Mouse (Mus musculus) E14TG2a.4 (cell line): ENCODE results near the gene Clasrp.

Source experiments
- CTCF ChIP-seq: conservative IDR thresholded peaks from 2 replicates; pipeline ENCODE4 v1.5.1; 2014; ENCODE audit warnings: low read length
- NANOG ChIP-seq: IDR thresholded peaks from 2 replicates; pipeline ENCODE4 v1.6.1; 2014; ENCODE audit warnings: borderline replicate concordance, low read length, mixed read lengths

- TF ChIP-seq CTCF = no peak
- TF ChIP-seq NANOG = no peak
Measured at GRCm38 (mm10) chr7:19557982-19558900, 46.0 kb downstream of the Clasrp start.
